26 mouse cellular contexts compared by ENCODE assay signal in the genomic region with DNA sequence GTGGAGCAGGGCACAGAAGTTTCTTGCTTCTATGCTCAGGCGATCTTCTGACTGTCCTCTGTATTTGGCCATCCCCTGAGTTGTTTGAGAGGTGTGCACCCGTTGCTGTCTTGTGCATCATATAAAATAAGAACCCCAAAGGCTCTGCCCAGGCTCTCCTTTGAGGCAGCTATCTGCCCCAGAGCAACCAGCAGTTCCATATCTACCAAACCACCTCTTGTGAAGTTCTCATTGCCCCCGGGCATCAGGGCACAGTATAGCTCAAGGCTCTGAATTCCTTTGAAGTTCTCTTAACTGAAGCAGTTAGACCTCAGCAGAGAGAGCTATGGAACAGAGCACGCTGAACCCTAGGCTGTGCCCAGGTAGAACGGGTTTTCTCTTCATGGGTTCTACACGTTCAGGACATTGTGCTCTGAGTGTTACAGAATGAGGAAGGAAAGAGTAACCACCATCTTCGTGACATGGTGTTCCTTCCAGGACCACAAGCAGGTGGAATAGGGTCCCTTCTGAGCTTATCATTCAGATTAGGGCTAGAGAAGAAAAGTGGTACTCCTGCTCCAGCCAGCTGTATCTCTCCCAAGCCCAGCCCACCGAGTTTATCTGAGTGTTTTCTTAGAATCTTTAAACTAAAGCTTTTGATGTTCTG. TPM values are rescaled to one million over a fixed set of nuclear protein-coding genes. Genes with fewer than 3 reads are reported as not detected.
DNase-seq lines count a peak whose midpoint lies in the region; ATAC-seq lines count a peak whose summit lies in the region.
"Had no signal": no experiment of that assay in that cellular context is flagged by ENCODE, and none has a peak within 500 bp of the region (broad histone marks: within the 10 kb centered on the region; RNA-seq: fewer than 3 reads in every experiment).

No protein-coding gene starts in this region.

- no peaks in the 10 kb centered on the region for H3K9me3 ChIP-seq in liver, embryonic 15.5 days (replicated peaks)
- H3K9me3 ChIP-seq in midbrain, embryonic 10.5 days (replicated peaks) = no peaks in the 10 kb centered on the region
- H3K9me3 ChIP-seq: embryonic facial prominence, embryonic 13.5 days; forebrain, embryonic 12.5 days; heart, embryonic 10.5 days; heart, embryonic 15.5 days; hindbrain, embryonic 12.5 days; limb, embryonic 12.5 days; neural tube, embryonic 15.5 days; stomach, embryonic 15.5 days had no signal

- ATAC-seq in liver, embryonic 15.5 days (ENCODE audit: insufficient read depth) = peak; percentile 42; the same call in 1 of the 2 replicates
- peak; percentile 59 for ATAC-seq in megakaryocyte-erythroid progenitor cell, adult 5-6 weeks (replicated peaks; ENCODE audit: low FRiP score, low TSS enrichment, poor library complexity, severe bottlenecking)

- H3K27ac ChIP-seq in liver, embryonic 15.5 days (replicated peaks) = peak overlapping the region; percentile 54; the same call in 1 of the 2 replicates
- H3K27ac ChIP-seq in midbrain, embryonic 10.5 days (replicated peaks) = no peak overlapping the region
- H3K27ac ChIP-seq: embryonic facial prominence, embryonic 13.5 days; forebrain, embryonic 12.5 days; heart, embryonic 15.5 days; hindbrain, embryonic 12.5 days; limb, embryonic 12.5 days; neural tube, embryonic 15.5 days; stomach, embryonic 15.5 days had no signal

- 28% methylated on average over 8 of the region's 8 CpGs for WGBS in liver, embryonic 15.5 days (ENCODE audit: insufficient replicate concordance)
- WGBS in midbrain, embryonic 10.5 days = 92% methylated on average over 8 of the region's 8 CpGs

- no peaks in the 10 kb centered on the region for H3K36me3 ChIP-seq in liver, embryonic 15.5 days (replicated peaks)
- no peaks in the 10 kb centered on the region for H3K36me3 ChIP-seq in midbrain, embryonic 10.5 days
- H3K36me3 ChIP-seq: embryonic facial prominence, embryonic 13.5 days; forebrain, embryonic 12.5 days; heart, embryonic 10.5 days; heart, embryonic 15.5 days; hindbrain, embryonic 12.5 days; limb, embryonic 12.5 days; neural tube, embryonic 15.5 days; stomach, embryonic 15.5 days had no signal

- DNase-seq in thymus, postnatal 25 days = peak; percentile 4
- no peak for DNase-seq in thymus, adult 18-20 months
- peak; percentile 31 for DNase-seq in liver
- no peak for DNase-seq in midbrain, embryonic 10.5 days (ENCODE audit: low spot score)
- no peak for DNase-seq in cerebellum, postnatal 4 days (ENCODE audit: low spot score in 2 of 2)
- no peak for DNase-seq in urinary bladder, postnatal 10 days (ENCODE audit: low spot score)
- DNase-seq: cerebellum, adult 2 months; cerebellum, postnatal 14 days; gastrocnemius, postnatal 10 days; kidney, adult 11 months; kidney, postnatal 14 days; midbrain, embryonic 14.5 days; retina, postnatal 1 day; right cerebral cortex, postnatal 14 days; thymus, postnatal 14 days had no signal

- H3K4me3 ChIP-seq in liver, embryonic 15.5 days (replicated peaks) = no peak overlapping the region
- H3K4me3 ChIP-seq in midbrain, embryonic 10.5 days = no peak overlapping the region
- H3K4me3 ChIP-seq: embryonic facial prominence, embryonic 13.5 days; erythroblast, embryonic 14.5 days; forebrain, embryonic 12.5 days; heart, embryonic 10.5 days; heart, embryonic 15.5 days; hindbrain, embryonic 12.5 days; limb, embryonic 12.5 days; neural tube, embryonic 15.5 days; stomach, embryonic 15.5 days had no signal

- H3K27me3 ChIP-seq in liver, embryonic 15.5 days = peaks cover 13% of the 10 kb centered on the region; the same call in 1 of the 2 replicates
- H3K27me3 ChIP-seq in midbrain, embryonic 10.5 days (ENCODE audit: low read depth, poor library complexity, severe bottlenecking) = peaks cover 40% of the 10 kb centered on the region
- H3K27me3 ChIP-seq: embryonic facial prominence, embryonic 13.5 days; forebrain, embryonic 12.5 days; heart, embryonic 15.5 days; hindbrain, embryonic 12.5 days; neural tube, embryonic 15.5 days; stomach, embryonic 15.5 days had no signal

- H3K9ac ChIP-seq in liver, embryonic 15.5 days = peak overlapping the region; percentile 2; the same call in 1 of the 2 replicates
- H3K9ac ChIP-seq: embryonic facial prominence, embryonic 13.5 days; forebrain, embryonic 12.5 days; heart, embryonic 15.5 days; hindbrain, embryonic 12.5 days; limb, embryonic 12.5 days; neural tube, embryonic 15.5 days; stomach, embryonic 15.5 days had no signal

- peaks cover 86% of the 10 kb centered on the region for H3K4me1 ChIP-seq in liver, embryonic 15.5 days (replicated peaks)
- peaks cover 85% of the 10 kb centered on the region for H3K4me1 ChIP-seq in midbrain, embryonic 10.5 days

- H3K4me2 ChIP-seq in liver, embryonic 15.5 days = 0 out of 2 replicates have a peak overlapping the region, but pooled peaks have one; percentile 1
- H3K4me2 ChIP-seq: embryonic facial prominence, embryonic 13.5 days; forebrain, embryonic 12.5 days; heart, embryonic 15.5 days; hindbrain, embryonic 12.5 days; limb, embryonic 12.5 days; neural tube, embryonic 15.5 days; stomach, embryonic 15.5 days had no signal

RNA-seq across cellular contexts. Expression of gene Ank, which starts 25.1 kb away (rescaled TPM):
- 10.5 and 10.8 TPM in 2 replicates for polyA plus RNA-seq in liver, embryonic 15.5 days (2015; fragmentation: Nextera tagmentation; extraction: Ambion mirVana)
- 43.4 and 61.0 TPM in 2 replicates for total RNA-seq in megakaryocyte-erythroid progenitor cell, adult 5-6 weeks (2014; fragmentation: Nextera tagmentation)
- 23.5 and 29.0 TPM in 2 replicates for total RNA-seq in megakaryocyte-erythroid progenitor cell, adult 5-6 weeks (2017)
- polyA plus RNA-seq in midbrain, embryonic 10.5 days (2016; fragmentation: Nextera tagmentation; extraction: Ambion mirVana) = 6.3 and 6.4 TPM in 2 replicates

Comparison
In these comparisons a context has a peak if more than half of its experiments do, and no peak if none do; other contexts are left out.
1. DNase-seq: peak in thymus, postnatal 25 days (single experiment) and liver (single experiment); none in thymus, adult 18-20 months (0 of 2), midbrain, embryonic 10.5 days (single experiment), cerebellum, postnatal 4 days (0 of 2) and urinary bladder, postnatal 10 days (single experiment).